Mouse (Mus musculus) heart, adult 18-20 months (tissue): ENCODE measurements at regions not wholly inside any gene's neighbourhood (a gene's known extent, or its start where the extent isn't known, plus 50 kb on each side); places are given as distances from the start of the nearest gene placed in this dataset.
A peak's percentile ranks its signal among the peaks of the same experiment; 100 is the strongest.
"Not testable (repeated sequence)": the region's sequence is repeated elsewhere in the genome, so short reads cannot be mapped to it uniquely, and the experiment has no call there.

Experiments used
- DNase-seq, 2 experiments: peaks; one replicate each; pipeline ENCODE4 v3.0.0; 2021 to 2022; ENCODE audit warnings: mixed read lengths in 1 of 2

DNA sequence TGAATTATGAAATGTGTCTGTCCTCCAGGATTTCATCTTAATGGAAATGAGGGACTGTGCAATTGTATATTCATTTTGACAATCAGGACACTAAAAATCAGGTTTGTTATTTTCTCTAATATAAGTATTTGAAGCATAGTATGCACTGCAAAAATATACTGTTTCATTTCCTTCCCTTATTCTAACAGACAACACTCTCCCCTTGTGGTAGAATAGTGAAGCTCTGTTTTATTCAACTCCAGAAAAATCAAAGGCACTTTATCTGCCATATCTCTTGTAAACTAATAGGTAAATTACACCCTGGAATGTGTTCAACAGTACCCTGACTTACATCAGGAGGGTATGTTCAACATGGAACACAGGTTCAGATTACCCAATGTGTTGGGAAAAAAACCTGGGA is 137.7 kb upstream of the Zfp960 start:
- no peak for DNase-seq

DNA sequence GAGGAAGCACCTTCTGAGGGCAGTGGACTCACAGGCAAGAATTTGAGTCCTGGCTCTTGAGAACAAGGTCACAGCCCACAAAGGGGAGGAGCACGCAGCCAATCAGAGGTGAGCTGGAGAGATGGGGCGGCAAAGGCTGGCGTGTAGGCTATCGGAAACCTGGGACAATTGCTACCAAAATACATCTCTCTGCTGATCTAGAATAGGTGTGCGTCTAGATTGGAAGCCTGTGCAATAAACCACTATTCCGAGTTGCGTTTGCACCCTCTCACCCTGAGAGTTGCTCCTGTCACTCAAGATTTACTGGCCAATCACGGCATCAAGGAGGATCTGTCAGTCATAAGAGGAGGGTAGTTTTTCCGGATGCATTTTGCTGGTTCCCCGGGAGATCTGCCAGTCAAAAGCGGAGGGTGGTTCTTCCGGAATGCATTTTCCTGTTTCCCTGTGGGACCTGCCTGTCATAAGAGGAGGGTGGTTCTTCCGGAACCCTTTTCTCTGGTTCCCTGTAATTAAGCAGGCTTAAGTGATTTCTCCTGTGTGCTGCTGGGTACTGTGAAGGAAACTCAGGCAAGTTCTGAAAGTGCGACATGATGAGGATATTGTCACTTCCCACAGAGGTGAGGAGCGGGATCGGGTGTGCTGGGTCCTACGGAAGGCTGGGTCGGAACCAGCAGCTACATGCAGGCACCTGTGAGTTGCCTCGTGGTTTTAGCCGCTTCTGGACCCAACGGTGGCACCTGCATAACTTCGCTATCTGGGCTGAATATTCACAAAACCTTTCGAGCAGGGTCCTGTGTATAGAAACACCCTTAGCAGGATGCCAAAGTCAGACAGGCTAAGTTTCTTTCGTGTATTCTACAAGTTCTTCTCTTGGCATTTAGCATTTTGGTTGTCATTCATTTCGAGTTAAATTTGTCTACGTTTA is 112.6 kb upstream of the Zfp960 start:
- peak; percentile 96 to 97 for DNase-seq

DNA sequence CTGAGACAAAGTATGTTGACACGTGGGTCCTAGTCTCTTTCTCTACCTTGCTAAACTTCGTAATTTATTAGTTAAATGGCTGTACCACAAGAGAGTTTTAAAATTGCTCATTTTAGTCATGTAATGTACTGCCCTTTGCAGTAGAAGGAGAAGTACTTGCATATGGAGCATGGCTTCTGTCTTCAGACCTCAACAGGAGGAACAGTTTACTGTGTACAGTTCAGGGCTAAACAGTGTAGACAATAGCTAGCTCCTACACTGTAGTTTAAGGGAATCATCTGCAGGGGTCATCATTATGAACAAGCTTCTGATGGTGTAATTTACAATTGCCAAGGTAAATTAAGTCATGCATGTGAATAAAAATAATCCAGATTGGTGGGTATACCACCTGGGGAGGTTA is 111.8 kb upstream of the Zfp960 start:
- DNase-seq, result not testable (repeated sequence)

DNA sequence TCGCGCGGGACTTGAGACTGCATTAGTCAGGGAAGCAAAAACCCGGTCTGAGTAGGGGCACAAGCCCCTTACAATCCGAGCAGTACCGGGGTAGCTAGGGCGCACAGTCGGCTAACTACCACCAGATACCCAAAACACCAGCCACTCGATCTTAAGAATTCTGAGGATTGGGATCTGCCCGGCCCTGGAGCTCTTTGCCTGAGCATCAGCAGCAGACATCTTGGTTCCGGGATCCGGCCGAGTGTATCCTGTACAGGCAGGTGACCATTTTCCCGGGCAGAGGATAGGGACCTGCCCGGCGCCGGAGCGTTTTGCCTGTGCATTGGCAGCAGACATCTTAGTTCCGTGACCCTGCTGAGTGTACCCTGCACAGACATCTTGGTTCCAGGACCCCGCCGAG is 66.7 kb upstream of the Zfp960 start:
- not testable (repeated sequence) for DNase-seq

DNA sequence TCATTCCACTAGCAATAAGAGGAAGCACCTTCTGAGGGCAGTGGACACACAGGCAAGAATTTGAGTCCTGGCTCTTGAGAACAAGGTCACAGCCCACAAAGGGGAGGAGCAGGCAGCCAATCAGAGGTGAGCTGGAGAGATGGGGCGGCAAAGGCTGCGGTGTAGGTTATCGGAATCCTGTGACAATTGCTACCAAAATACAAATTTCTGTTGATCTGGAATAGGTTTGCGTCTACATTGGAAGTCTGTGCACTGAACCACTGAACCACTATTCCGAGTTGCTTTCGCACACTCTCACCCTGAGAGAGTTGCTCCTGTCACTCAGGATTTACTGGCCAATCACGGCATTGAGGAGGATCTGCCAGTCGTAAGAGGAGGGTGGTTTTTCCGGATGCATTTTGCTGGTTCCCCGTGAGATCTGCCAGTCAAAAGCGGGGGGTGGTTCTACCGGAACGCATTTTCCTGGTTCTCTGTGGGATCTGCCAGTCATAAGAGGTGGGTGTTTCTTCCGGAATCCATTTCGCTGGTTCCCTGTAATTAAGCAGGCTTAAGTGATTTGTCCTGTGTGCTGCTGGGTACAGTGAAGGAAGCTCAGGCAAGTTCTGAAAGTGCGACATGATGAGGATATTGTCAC is 59.2 kb upstream of the Zfp960 start:
- peak; percentile 93 to 95 for DNase-seq

DNA sequence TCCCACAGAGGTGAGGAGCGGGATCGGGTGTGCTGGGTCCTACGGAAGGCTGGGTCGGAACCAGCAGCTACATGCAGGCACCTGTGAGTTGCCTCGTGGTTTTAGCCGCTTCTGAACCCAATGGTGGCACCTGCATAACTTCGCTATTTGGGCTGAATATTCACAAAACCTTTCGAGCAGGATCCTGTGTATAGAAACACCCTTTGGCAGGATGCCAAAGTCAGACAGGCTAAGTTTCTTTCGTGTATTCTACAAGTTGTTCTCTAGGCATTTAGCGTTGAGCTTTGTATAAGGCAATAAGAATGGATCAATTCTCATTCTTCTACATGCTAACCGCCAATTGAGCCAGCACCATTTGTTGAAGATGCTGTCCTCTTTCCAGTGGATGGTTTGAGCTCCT is 58.6 kb upstream of the Zfp960 start:
- not testable (repeated sequence) for DNase-seq
